Mouse (Mus musculus): ENCODE measurements around the gene Irgc1. TPM values are rescaled to one million over a fixed set of nuclear protein-coding genes. Genes with fewer than 3 reads are reported as not detected.
"Not testable (repeated sequence)": the region's sequence is repeated elsewhere in the genome, so short reads cannot be mapped to it uniquely, and the experiment has no call there.

Irgc1 gene
- polyA plus RNA-seq, 1 experiment from 2014 or later: not detected

GRCm38 (mm10) chr7:24406528-24407344, 45.4 kb downstream of the Irgc1 start:
- Histone ChIP-seq H3K36me3 (ENCODE audit: control insufficient read depth, insufficient read depth, low read length) (0 out of 2 replicates have a peak, but pooled peaks cover 14% of the 10 kb centered on the region), H3K4me2 (ENCODE audit: low read length) (no peak overlapping the region), H3K4me1 (replicated peaks; ENCODE audit: control insufficient read depth, insufficient read depth, low read length) (no peaks in the 10 kb centered on the region), H3K9me3 (ENCODE audit: control insufficient read depth, low read length) (peaks cover 3% of the 10 kb centered on the region), H3K4me3 (ENCODE audit: low read depth, low read length) (no peak overlapping the region), H3K9ac (ENCODE audit: low read length) (no peak overlapping the region), H3K27ac (ENCODE audit: low read depth) (no peak overlapping the region), H3K27me3 (replicated peaks; ENCODE audit: control insufficient read depth, insufficient read depth, low read length) (no peaks in the 10 kb centered on the region)
- WGBS: 44% methylated on average over 5 of the region's 5 CpGs
- DNase-seq (ENCODE audit: low spot score) (peak; percentile 86), ATAC-seq (replicated peaks; ENCODE audit: low FRiP score, low TSS enrichment, low read depth) (peak; percentile 56; the same call in 1 of the 2 replicates)

- no peaks in the 10 kb centered on the region for H3K27me3 ChIP-seq (replicated peaks; ENCODE audit: control insufficient read depth, insufficient read depth, low read length)
- 89% methylated on average over 13 of the region's 13 CpGs for WGBS
- DNase-seq (ENCODE audit: low spot score): no peak
- H3K27ac ChIP-seq (ENCODE audit: low read depth): no peak overlapping the region
- 0 out of 2 replicates have a peak, but pooled peaks cover 14% of the 10 kb centered on the region for H3K36me3 ChIP-seq (ENCODE audit: control insufficient read depth, insufficient read depth, low read length)
- H3K4me2 ChIP-seq (ENCODE audit: low read length): no peak overlapping the region
- 0 out of 2 replicates have a peak, but pooled peaks cover 2% of the 10 kb centered on the region for H3K4me1 ChIP-seq (replicated peaks; ENCODE audit: control insufficient read depth, insufficient read depth, low read length)
- H3K9ac ChIP-seq (ENCODE audit: low read length): no peak overlapping the region
- peaks cover 3% of the 10 kb centered on the region for H3K9me3 ChIP-seq (ENCODE audit: control insufficient read depth, low read length)
- no peak overlapping the region for H3K4me3 ChIP-seq (ENCODE audit: low read depth, low read length)
- no peak for ATAC-seq (replicated peaks; ENCODE audit: low FRiP score, low TSS enrichment, low read depth)
Observed at GRCm38 (mm10) chr7:24405649-24406048, 46.4 kb downstream of the Irgc1 start.

GRCm38 (mm10) chr7:24402851-24403250, 49.2 kb downstream of the Irgc1 start:
- H3K9ac ChIP-seq (ENCODE audit: low read length): no peak overlapping the region
- no peak overlapping the region for H3K4me3 ChIP-seq (ENCODE audit: low read depth, low read length)
- no peaks in the 10 kb centered on the region for H3K27me3 ChIP-seq (replicated peaks; ENCODE audit: control insufficient read depth, insufficient read depth, low read length)
- H3K36me3 ChIP-seq (ENCODE audit: control insufficient read depth, insufficient read depth, low read length): 0 out of 2 replicates have a peak, but pooled peaks cover 13% of the 10 kb centered on the region
- ATAC-seq (replicated peaks; ENCODE audit: low FRiP score, low TSS enrichment, low read depth) (no peak), DNase-seq (ENCODE audit: low spot score) (no peak)
- WGBS: 95% methylated on average over 9 of the region's 9 CpGs
- no peak overlapping the region for H3K27ac ChIP-seq (ENCODE audit: low read depth)
- peaks cover 3% of the 10 kb centered on the region for H3K9me3 ChIP-seq (ENCODE audit: control insufficient read depth, low read length)
- H3K4me2 ChIP-seq (ENCODE audit: low read length): no peak overlapping the region
- H3K4me1 ChIP-seq (replicated peaks; ENCODE audit: control insufficient read depth, insufficient read depth, low read length): 0 out of 2 replicates have a peak, but pooled peaks cover 5% of the 10 kb centered on the region

- H3K9me3 ChIP-seq (ENCODE audit: control insufficient read depth, low read length); H3K36me3 ChIP-seq (ENCODE audit: control insufficient read depth, insufficient read depth, low read length); H3K4me1 ChIP-seq (replicated peaks; ENCODE audit: control insufficient read depth, insufficient read depth, low read length); H3K27me3 ChIP-seq (replicated peaks; ENCODE audit: control insufficient read depth, insufficient read depth, low read length); H3K9ac ChIP-seq (ENCODE audit: low read length); ATAC-seq (replicated peaks; ENCODE audit: low FRiP score, low TSS enrichment, low read depth); H3K27ac ChIP-seq (ENCODE audit: low read depth); DNase-seq (ENCODE audit: low spot score): not testable (repeated sequence)
- peak overlapping the region; percentile 56 for H3K4me3 ChIP-seq (ENCODE audit: low read depth, low read length)
- H3K4me2 ChIP-seq (ENCODE audit: low read length): peak overlapping the region; percentile 48; the same call in 1 of the 2 replicates
- WGBS: 90% methylated on average over 4 of the region's 4 CpGs
Observed at GRCm38 (mm10) chr7:24400489-24400888, 51.6 kb downstream of the Irgc1 start.

GRCm38 (mm10) chr7:24400082-24400452, 52.0 kb downstream of the Irgc1 start:
- Histone ChIP-seq H3K9ac (ENCODE audit: low read length) (peak overlapping the region; percentile 55), H3K27me3 (replicated peaks; ENCODE audit: control insufficient read depth, insufficient read depth, low read length) (no peaks in the 10 kb centered on the region), H3K36me3 (ENCODE audit: control insufficient read depth, insufficient read depth, low read length) (no peaks in the 10 kb centered on the region), H3K4me2 (ENCODE audit: low read length) (peak overlapping the region; percentile 48), H3K27ac (ENCODE audit: low read depth) (peak overlapping the region; percentile 96), H3K9me3 (ENCODE audit: control insufficient read depth, low read length) (peaks cover 3% of the 10 kb centered on the region), H3K4me3 (ENCODE audit: low read depth, low read length) (peak overlapping the region; percentile 56), H3K4me1 (replicated peaks; ENCODE audit: control insufficient read depth, insufficient read depth, low read length) (0 out of 2 replicates have a peak, but pooled peaks cover 5% of the 10 kb centered on the region)
- 14% methylated on average over 3 of the region's 3 CpGs for WGBS
- no peak for DNase-seq (ENCODE audit: low spot score)
- peak; percentile 0; the same call in 1 of the 2 replicates for ATAC-seq (replicated peaks; ENCODE audit: low FRiP score, low TSS enrichment, low read depth)

- DNase-seq (ENCODE audit: low spot score) (peak; percentile 98), ATAC-seq (replicated peaks; ENCODE audit: low FRiP score, low TSS enrichment, low read depth) (peak; percentile 96)
- H3K27me3 ChIP-seq (replicated peaks; ENCODE audit: control insufficient read depth, insufficient read depth, low read length): no peaks in the 10 kb centered on the region
- H3K4me3 ChIP-seq (ENCODE audit: low read depth, low read length): peak within 1 kb of the TSS; percentile 56
- 0 out of 2 replicates have a peak, but pooled peaks cover 5% of the 10 kb centered on the region for H3K4me1 ChIP-seq (replicated peaks; ENCODE audit: control insufficient read depth, insufficient read depth, low read length)
- 2% methylated on average over 64 of the region's 66 CpGs for WGBS
- peak within 1 kb of the TSS; percentile 55 for H3K9ac ChIP-seq (ENCODE audit: low read length)
- no peaks in the 10 kb centered on the region for H3K36me3 ChIP-seq (ENCODE audit: control insufficient read depth, insufficient read depth, low read length)
- H3K27ac ChIP-seq (ENCODE audit: low read depth): peak within 1 kb of the TSS; percentile 96
- H3K4me2 ChIP-seq (ENCODE audit: low read length): peak within 1 kb of the TSS; percentile 48
- peaks cover 3% of the 10 kb centered on the region for H3K9me3 ChIP-seq (ENCODE audit: control insufficient read depth, low read length)
Observed at GRCm38 (mm10) chr7:24399256-24400081, 52.6 kb downstream of the Irgc1 start, which contains the start of gene Smg9. Gene Smg9 (plus strand): TSS chr7:24399619.

- Histone ChIP-seq H3K36me3 (ENCODE audit: control insufficient read depth, insufficient read depth, low read length) (no peaks in the 10 kb centered on the region), H3K9me3 (ENCODE audit: control insufficient read depth, low read length) (peaks cover 3% of the 10 kb centered on the region), H3K4me2 (ENCODE audit: low read length) (no peak overlapping the region), H3K4me3 (ENCODE audit: low read depth, low read length) (no peak overlapping the region), H3K4me1 (replicated peaks; ENCODE audit: control insufficient read depth, insufficient read depth, low read length) (0 out of 2 replicates have a peak, but pooled peaks cover 5% of the 10 kb centered on the region), H3K9ac (ENCODE audit: low read length) (no peak overlapping the region), H3K27me3 (replicated peaks; ENCODE audit: control insufficient read depth, insufficient read depth, low read length) (no peaks in the 10 kb centered on the region), H3K27ac (ENCODE audit: low read depth) (no peak overlapping the region)
- 97% methylated on average over 8 of the region's 8 CpGs for WGBS
- DNase-seq (ENCODE audit: low spot score): no peak
- no peak for ATAC-seq (replicated peaks; ENCODE audit: low FRiP score, low TSS enrichment, low read depth)
Observed at GRCm38 (mm10) chr7:24398364-24398913, 53.7 kb downstream of the Irgc1 start.

GRCm38 (mm10) chr7:24396832-24397231, 55.3 kb downstream of the Irgc1 start:
- Histone ChIP-seq H3K27me3 (replicated peaks; ENCODE audit: control insufficient read depth, insufficient read depth, low read length) (no peaks in the 10 kb centered on the region), H3K27ac (ENCODE audit: low read depth) (no peak overlapping the region), H3K9me3 (ENCODE audit: control insufficient read depth, low read length) (no peaks in the 10 kb centered on the region), H3K9ac (ENCODE audit: low read length) (no peak overlapping the region), H3K4me1 (replicated peaks; ENCODE audit: control insufficient read depth, insufficient read depth, low read length) (0 out of 2 replicates have a peak, but pooled peaks cover 5% of the 10 kb centered on the region), H3K36me3 (ENCODE audit: control insufficient read depth, insufficient read depth, low read length) (no peaks in the 10 kb centered on the region), H3K4me3 (ENCODE audit: low read depth, low read length) (no peak overlapping the region), H3K4me2 (ENCODE audit: low read length) (no peak overlapping the region)
- no peak for ATAC-seq (replicated peaks; ENCODE audit: low FRiP score, low TSS enrichment, low read depth)
- 64% methylated on average over 11 of the region's 11 CpGs for WGBS
- no peak for DNase-seq (ENCODE audit: low spot score)
